ENCODE assay signal across 8 mouse cellular contexts in the genomic region with DNA sequence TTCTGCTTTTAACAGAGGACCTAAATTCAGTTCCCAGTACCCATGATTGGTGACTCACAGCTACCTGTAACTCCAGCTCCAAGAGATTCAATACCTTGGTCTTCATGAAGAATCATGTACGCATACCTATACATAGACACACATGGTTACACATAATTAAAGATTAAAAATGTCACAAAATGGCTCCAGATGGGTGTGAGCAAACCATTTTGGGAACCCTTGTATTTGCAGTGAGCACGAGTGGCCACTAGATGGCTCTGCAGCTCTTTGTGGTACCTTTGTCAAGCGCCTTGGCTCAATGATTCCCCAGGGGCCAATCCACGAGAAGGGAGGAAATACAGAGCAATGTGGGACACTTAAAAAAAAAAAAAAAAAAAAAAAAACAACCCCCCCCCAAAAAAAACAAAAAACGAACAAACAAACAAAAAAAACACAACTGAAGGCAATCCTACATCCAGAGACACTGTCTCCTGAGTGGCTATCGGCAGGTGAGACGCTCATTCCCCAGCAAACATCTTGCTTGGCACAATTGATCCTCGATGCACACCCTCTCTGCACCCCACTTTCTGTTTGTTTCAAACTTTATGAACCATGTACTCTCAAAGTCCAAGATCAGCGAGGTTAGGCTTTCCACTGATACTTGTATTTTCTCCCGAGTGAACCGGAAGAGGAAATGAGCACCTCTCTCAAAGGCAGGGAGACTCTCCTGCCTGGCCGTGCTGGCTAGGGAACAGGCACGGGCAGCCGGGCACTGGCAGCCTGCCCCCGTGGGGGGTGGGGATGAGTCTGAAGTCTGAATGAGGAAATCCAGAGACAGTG. TPM values are rescaled to one million over a fixed set of nuclear protein-coding genes. Genes with fewer than 3 reads are reported as not detected.
A peak's percentile ranks its signal among the peaks of the same experiment; 100 is the strongest.
DNase-seq lines count a peak whose midpoint lies in the region; ATAC-seq lines count a peak whose summit lies in the region.

No protein-coding gene starts in this region.

- 16% methylated on average over 15 of the region's 15 CpGs for WGBS in intestine, embryonic 16.5 days

- DNase-seq in adrenal gland, postnatal 14 days = peak; percentile 89
- DNase-seq in embryo, embryonic 9.5 days (ENCODE audit: extremely low spot score) = peak; percentile 83
- peak; percentile 55 to 82 for DNase-seq in gastrocnemius, postnatal 4 days (ENCODE audit: low spot score in 2 of 2)
- peak; percentile 83 to 87 for DNase-seq in left cerebral cortex, postnatal 25 days (ENCODE audit: low spot score in 2 of 2)
- peak; percentile 90 for DNase-seq in mesoderm, embryonic 11.5 days (ENCODE audit: low read depth, low spot score)
- peak; percentile 70 for DNase-seq in right cerebral cortex, postnatal 25 days
- peak; percentile 75 for DNase-seq in yolk sac, embryonic 10.5 days (ENCODE audit: low spot score)

- H3K27me3 ChIP-seq in intestine, embryonic 16.5 days (replicated peaks; ENCODE audit: control insufficient read depth, insufficient read depth, low read length) = no peaks in the 10 kb centered on the region

- H3K4me3 ChIP-seq in intestine, embryonic 16.5 days (ENCODE audit: low read length) = peak overlapping the region; percentile 43

- intact Hi-C loops in left cerebral cortex, postnatal 25 days (cut with DNase I) = loop anchor here (2.0 to 5.0 kb wide), 4 partner anchors 35 to 222 kb away; a partner anchor contains a TSS

- H3K27ac ChIP-seq in intestine, embryonic 16.5 days (ENCODE audit: low read length) = peak overlapping the region; percentile 61

- H3K4me1 ChIP-seq in intestine, embryonic 16.5 days (ENCODE audit: control insufficient read depth, insufficient read depth, low read length) = no peaks in the 10 kb centered on the region

- peak overlapping the region; percentile 62 for H3K9ac ChIP-seq in intestine, embryonic 16.5 days (ENCODE audit: low read depth, low read length)

- peak overlapping the region; percentile 64 for H3K4me2 ChIP-seq in intestine, embryonic 16.5 days (ENCODE audit: low read depth, low read length)

- no peaks in the 10 kb centered on the region for H3K36me3 ChIP-seq in intestine, embryonic 16.5 days (ENCODE audit: control insufficient read depth, insufficient read depth, low read length)

- peak; percentile 84 for ATAC-seq in intestine, embryonic 16.5 days

- H3K9me3 ChIP-seq in intestine, embryonic 16.5 days (ENCODE audit: control insufficient read depth, low read length) = no peaks in the 10 kb centered on the region

RNA-seq across cellular contexts. Expression of a gene that starts 35.1 kb away (rescaled TPM):
- 124 and 125 TPM in 2 replicates for total RNA-seq in adrenal gland, postnatal 14 days (2021)
- 10 to 100 TPM; 80.7 to 86.6 TPM for total RNA-seq in gastrocnemius, postnatal 4 days (2021)
- 222 and 249 TPM in 2 replicates for polyA plus RNA-seq in intestine, embryonic 16.5 days (2015; fragmentation: Nextera tagmentation; extraction: Ambion mirVana)
- total RNA-seq in left cerebral cortex, postnatal 25 days (2021) = 100 to 1,000 TPM; 112 to 119 TPM

RNA-seq across cellular contexts. Expression of a gene that starts 40.8 kb away (rescaled TPM):
- 25.0 and 26.2 TPM in 2 replicates for total RNA-seq in adrenal gland, postnatal 14 days (2021)
- total RNA-seq in gastrocnemius, postnatal 4 days (2021) = 10 to 100 TPM; 21.4 to 22.6 TPM
- polyA plus RNA-seq in intestine, embryonic 16.5 days (2015; fragmentation: Nextera tagmentation; extraction: Ambion mirVana) = 6.8 and 7.3 TPM in 2 replicates
- total RNA-seq in left cerebral cortex, postnatal 25 days (2021) = 10 to 100 TPM; 19.6 to 20.0 TPM

RNA-seq across cellular contexts. Expression of a gene that starts 56.6 kb away (rescaled TPM):
- total RNA-seq in adrenal gland, postnatal 14 days (2021) = 22.5 and 24.4 TPM in 2 replicates
- total RNA-seq in gastrocnemius, postnatal 4 days (2021) = 10 to 100 TPM; 15.7 to 16.0 TPM
- 11.1 and 11.9 TPM in 2 replicates for polyA plus RNA-seq in intestine, embryonic 16.5 days (2015; fragmentation: Nextera tagmentation; extraction: Ambion mirVana)
- 10 to 100 TPM; 13.8 to 15.4 TPM for total RNA-seq in left cerebral cortex, postnatal 25 days (2021)

Comparison
In these comparisons a context has a peak if more than half of its experiments do, and no peak if none do; other contexts are left out.
1. Peak in every context shown above with its lines: DNase-seq, ATAC-seq, H3K4me3 ChIP-seq and H3K27ac ChIP-seq.